Mouse (Mus musculus) limb, embryonic 11.5 days (tissue): ENCODE measurements around the gene Gm6217. TPM values are rescaled to one million over a fixed set of nuclear protein-coding genes. Genes with fewer than 3 reads are reported as not detected.

Experiments used
- ATAC-seq: fragments of 200-750 bp; cut with Nextera tagmentation; 2 replicates; pipeline ENCODE4 v1.8.0; 2017; ENCODE audit warnings: low read depth; ENCODE audit not compliant: insufficient number of reproducible peaks, low FRiP score, low TSS enrichment
- DNase-seq: peaks from one replicate; pipeline ENCODE4 v3.0.0-alpha.2; 2015; ENCODE audit warnings: low spot score
- H3K27ac ChIP-seq: fragments of 300-500 bp; sonication (generic); replicated peaks from 2 replicates; pipeline ENCODE4 v1.5.1; 2014; ENCODE audit warnings: low read depth, mild to moderate bottlenecking, low read length
- H3K27me3 ChIP-seq: fragments of 300-500 bp; sonication (generic); 2 replicates; pipeline ENCODE4 v1.6.1; 2014; ENCODE audit warnings: mild to moderate bottlenecking, low read length, mixed read lengths; ENCODE audit not compliant: control insufficient read depth, insufficient read depth
- H3K36me3 ChIP-seq: fragments of 300-500 bp; sonication (generic); 2 replicates; pipeline ENCODE4 v1.6.1; 2014; ENCODE audit warnings: mild to moderate bottlenecking, low read length, moderate library complexity, mixed read lengths; ENCODE audit not compliant: control insufficient read depth, insufficient read depth
- H3K4me1 ChIP-seq: fragments of 300-500 bp; sonication (generic); 2 replicates; pipeline ENCODE4 v1.6.1; 2014; ENCODE audit warnings: low read length, mixed read lengths; ENCODE audit not compliant: control insufficient read depth, insufficient read depth
- H3K4me2 ChIP-seq: fragments of 300-500 bp; sonication (generic); 2 replicates; pipeline ENCODE4 v1.6.1; 2014; ENCODE audit warnings: low read depth, mild to moderate bottlenecking, moderate library complexity; ENCODE audit not compliant: severe bottlenecking
- H3K4me3 ChIP-seq: fragments of 300-500 bp; sonication (generic); 2 replicates; pipeline ENCODE4 v1.5.1; 2014; ENCODE audit warnings: low read depth, low read length
- H3K9ac ChIP-seq: fragments of 300-500 bp; sonication (generic); 2 replicates; pipeline ENCODE4 v1.6.1; 2014; ENCODE audit warnings: mild to moderate bottlenecking, low read length
- H3K9me3 ChIP-seq: fragments of 300-500 bp; sonication (generic); 2 replicates; pipeline ENCODE4 v1.6.1; 2016; ENCODE audit warnings: low read length; ENCODE audit not compliant: control insufficient read depth
- WGBS: fragments of 180-500 bp; shearing (Covaris S2); extraction: QIAGEN DNeasy Blood & Tissue Kit; methylation state at CpG from one replicate; pipeline ENCODE4 v1.1.7; 2014; 5-methylcytosine and 5-hydroxymethylcytosine counted together
- polyA plus RNA-seq: library from polyadenylated mRNA; unstranded; fragments of >200 nt; fragmentation: Nextera tagmentation; extraction: Ambion mirVana; gene quantifications from 2 replicates; pipeline ENCODE4 v1.2.1, GENCODE M21; 2014

Gm6217 gene
- polyA plus RNA-seq, 1 experiment from 2014 or later, result not detected

DNA sequence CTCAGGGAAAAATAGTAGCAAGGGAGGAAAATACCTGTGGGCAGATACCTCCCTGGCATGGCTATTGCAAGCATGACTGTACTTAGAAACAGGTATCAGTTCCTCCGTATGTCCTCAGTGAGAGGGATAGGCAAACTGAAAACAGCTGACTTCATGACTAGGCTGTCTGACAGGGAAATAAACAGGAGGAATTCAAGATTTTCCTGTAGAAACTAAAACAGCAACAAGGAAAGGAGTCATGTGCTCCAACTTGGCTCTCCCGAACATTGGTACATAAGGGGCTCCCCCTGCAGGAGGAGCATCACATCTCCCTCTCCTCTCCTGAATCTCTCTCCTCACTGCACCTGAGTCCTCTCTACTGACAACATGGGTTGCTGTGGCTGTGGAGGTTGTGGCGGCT, 18.2 kb downstream of the Gm6217 start, which contains the start of gene A030005L19Rik:
Gene A030005L19Rik, plus strand, starts transcription at position 301 of the 400 bp plus-strand sequence.
- no peaks in the 10 kb centered on the region for H3K27me3 ChIP-seq
- no peaks in the 10 kb centered on the region for H3K4me1 ChIP-seq
- H3K4me2 ChIP-seq, result no peak within 1 kb of the TSS
- H3K36me3 ChIP-seq, result no peaks in the 10 kb centered on the region
- no peak within 1 kb of the TSS for H3K4me3 ChIP-seq
- 83% methylated on average over 3 of the region's 3 CpGs for WGBS
- no peak within 1 kb of the TSS for H3K27ac ChIP-seq
- no peak for ATAC-seq
- no peaks in the 10 kb centered on the region for H3K9me3 ChIP-seq
- no peak for DNase-seq
- H3K9ac ChIP-seq, result no peak within 1 kb of the TSS

DNA sequence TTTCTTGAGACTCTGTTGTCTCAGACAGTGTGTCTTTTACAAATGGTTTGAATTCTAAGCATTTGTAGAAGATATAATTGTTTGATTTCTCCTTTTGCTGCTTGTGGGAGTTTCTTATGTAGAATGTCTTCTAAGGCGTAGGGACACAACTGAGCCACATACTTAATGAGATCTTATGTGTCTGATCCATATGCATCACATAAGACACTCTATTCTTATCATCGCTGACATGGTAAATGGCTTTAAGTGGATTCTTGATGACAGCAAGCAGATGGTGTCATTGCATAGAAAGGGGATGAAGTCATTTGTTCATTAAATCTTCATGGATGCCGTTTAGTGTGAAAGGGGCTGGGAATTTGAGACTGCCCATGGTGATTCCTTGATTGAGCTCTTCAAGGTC, 25.3 kb downstream of the Gm6217 start:
- 90% methylated on average over 3 of the region's 3 CpGs for WGBS
- H3K36me3 ChIP-seq, result no peaks in the 10 kb centered on the region

DNA sequence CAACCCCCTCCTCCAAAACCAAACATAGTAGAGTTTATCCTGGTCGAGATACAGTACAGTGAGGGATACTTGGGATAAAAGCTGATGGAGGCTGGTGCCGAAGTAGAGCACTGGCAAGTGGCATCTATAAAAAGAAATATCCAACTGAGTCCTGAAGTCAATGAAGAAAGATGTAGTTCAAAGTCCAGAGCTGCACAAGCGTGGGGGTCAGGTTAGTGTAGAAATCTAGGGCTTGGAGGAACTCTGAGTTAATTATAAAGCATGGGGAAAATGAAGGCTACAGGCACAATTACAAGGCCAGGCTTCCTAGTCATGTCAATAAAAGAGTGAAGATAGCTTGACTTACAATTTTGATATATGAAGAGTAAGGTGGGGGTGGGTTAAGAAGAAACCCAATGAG, 30.0 kb downstream of the Gm6217 start:
- no peak for ATAC-seq

More for the DNA sequence above, 25.3 kb downstream of the Gm6217 start:
- Histone ChIP-seq H3K27ac (no peak overlapping the region), H3K9ac (no peak overlapping the region), H3K4me1 (no peaks in the 10 kb centered on the region), H3K27me3 (no peaks in the 10 kb centered on the region), H3K4me2 (no peak overlapping the region), H3K4me3 (no peak overlapping the region), H3K9me3 (no peaks in the 10 kb centered on the region)
- no peak for ATAC-seq
- DNase-seq, result no peak

DNA sequence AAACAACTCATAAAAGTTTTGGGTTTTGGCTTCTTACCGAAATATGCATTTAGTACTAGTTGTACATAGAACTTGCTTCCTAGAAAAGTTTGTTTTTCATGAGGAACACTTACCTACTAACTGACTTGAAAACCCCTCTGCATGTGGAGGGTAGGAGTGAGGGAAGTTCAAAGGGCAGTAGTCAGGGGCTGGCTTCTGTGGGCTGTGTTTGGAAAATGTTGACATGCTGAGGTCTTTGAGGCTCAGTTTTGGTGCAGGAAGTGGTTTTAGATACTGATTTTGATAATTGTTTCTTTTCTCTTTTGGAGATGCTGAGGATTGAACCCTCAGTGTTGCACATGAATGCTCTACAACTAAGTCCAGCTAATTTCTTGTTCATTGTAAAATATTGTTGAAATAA, 30.6 kb downstream of the Gm6217 start:
- no peak overlapping the region for H3K4me3 ChIP-seq
- WGBS, result 91% methylated on average over 1 of the region's 1 CpGs
- no peaks in the 10 kb centered on the region for H3K4me1 ChIP-seq
- no peaks in the 10 kb centered on the region for H3K27me3 ChIP-seq
- H3K9ac ChIP-seq, result no peak overlapping the region
- DNase-seq (no peak), ATAC-seq (no peak)
- H3K4me2 ChIP-seq, result no peak overlapping the region
- no peaks in the 10 kb centered on the region for H3K9me3 ChIP-seq
- H3K27ac ChIP-seq, result no peak overlapping the region
- H3K36me3 ChIP-seq, result peaks cover 3% of the 10 kb centered on the region; the same call in 1 of the 2 replicates

More for the DNA sequence above, 30.0 kb downstream of the Gm6217 start:
- H3K27me3 ChIP-seq, result no peaks in the 10 kb centered on the region
- WGBS, result 88% methylated on average over 3 of the region's 3 CpGs
- H3K27ac ChIP-seq, result no peak overlapping the region
- H3K4me3 ChIP-seq, result no peak overlapping the region
- no peaks in the 10 kb centered on the region for H3K4me1 ChIP-seq
- no peaks in the 10 kb centered on the region for H3K9me3 ChIP-seq
- H3K4me2 ChIP-seq, result no peak overlapping the region
- DNase-seq, result no peak
- H3K9ac ChIP-seq, result no peak overlapping the region
- peaks cover 3% of the 10 kb centered on the region; the same call in 1 of the 2 replicates for H3K36me3 ChIP-seq

DNA sequence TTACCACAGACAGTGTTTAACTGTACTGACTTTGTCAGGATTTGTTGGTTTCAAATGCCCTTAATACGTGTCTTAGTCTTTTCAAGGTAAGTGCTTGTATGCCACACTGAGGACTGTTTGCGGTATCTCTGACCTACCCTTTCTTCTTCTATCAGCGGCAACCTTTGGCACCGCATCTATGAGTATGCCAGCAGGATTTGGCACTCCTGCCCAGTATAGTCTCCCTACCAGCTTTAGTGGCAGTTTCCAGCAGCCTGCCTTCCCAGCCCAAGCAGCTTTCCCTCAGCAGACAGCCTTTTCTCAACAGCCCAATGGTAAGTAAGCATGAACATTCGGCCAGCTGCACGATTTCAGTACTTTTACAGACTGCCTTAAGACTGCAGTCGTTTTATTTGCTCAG, 37.9 kb downstream of the Gm6217 start:
- Histone ChIP-seq H3K4me1 (no peaks in the 10 kb centered on the region), H3K27me3 (no peaks in the 10 kb centered on the region), H3K9me3 (no peaks in the 10 kb centered on the region), H3K9ac (no peak overlapping the region), H3K27ac (no peak overlapping the region), H3K36me3 (peaks cover 7% of the 10 kb centered on the region), H3K4me3 (no peak overlapping the region), H3K4me2 (no peak overlapping the region)
- ATAC-seq (no peak), DNase-seq (no peak)
- 94% methylated on average over 7 of the region's 7 CpGs for WGBS

Other genes with a start within 250 kb of the Gm6217 start
- 233 and 234 TPM in 2 replicates for gene Mff, start 206.5 kb downstream of the Gm6217 start, polyA plus RNA-seq
- not detected in 2 replicates for gene Tm4sf20, start 162.9 kb downstream of the Gm6217 start, polyA plus RNA-seq
- gene Gm47791, start 160.2 kb downstream of the Gm6217 start, polyA plus RNA-seq, result not detected in 2 replicates
- gene Agfg1, start 91.9 kb downstream of the Gm6217 start, polyA plus RNA-seq, result 39.8 and 42.1 TPM in 2 replicates
- 0.33 TPM in 1 of 2 replicates, not detected in the other for gene A030005L19Rik, start 18.1 kb downstream of the Gm6217 start, polyA plus RNA-seq
- not detected in 2 replicates for gene A030014E15Rik, start 6.5 kb downstream of the Gm6217 start, polyA plus RNA-seq
- not detected in 2 replicates for gene A030003K21Rik, start 12.0 kb upstream of the Gm6217 start, polyA plus RNA-seq
- not detected in 2 replicates for gene Gm7544, start 24.6 kb upstream of the Gm6217 start, polyA plus RNA-seq
- not detected in 2 replicates for gene Gm47955, start 28.9 kb upstream of the Gm6217 start, polyA plus RNA-seq
- gene Gm47959, start 69.1 kb upstream of the Gm6217 start, polyA plus RNA-seq, result not detected in 2 replicates
- 0.83 and 1.6 TPM in 2 replicates for gene Slc19a3, start 107.0 kb upstream of the Gm6217 start, polyA plus RNA-seq
- gene Krtap28-10, start 111.1 kb upstream of the Gm6217 start, polyA plus RNA-seq, result not detected in 2 replicates
- not detected in 2 replicates for gene Gm47969, start 113.5 kb upstream of the Gm6217 start, polyA plus RNA-seq
- not detected in 2 replicates for gene A030005K14Rik, start 128.0 kb upstream of the Gm6217 start, polyA plus RNA-seq
- gene Krtap28-13, start 129.5 kb upstream of the Gm6217 start, polyA plus RNA-seq, result not detected in 2 replicates
- not detected in 2 replicates for gene Ccl20, start 185.4 kb upstream of the Gm6217 start, polyA plus RNA-seq
- 0.11 TPM in 1 of 2 replicates, not detected in the other for gene Daw1, start 228.4 kb upstream of the Gm6217 start, polyA plus RNA-seq